9 mouse cellular contexts compared by ENCODE assay signal in the genomic region with DNA sequence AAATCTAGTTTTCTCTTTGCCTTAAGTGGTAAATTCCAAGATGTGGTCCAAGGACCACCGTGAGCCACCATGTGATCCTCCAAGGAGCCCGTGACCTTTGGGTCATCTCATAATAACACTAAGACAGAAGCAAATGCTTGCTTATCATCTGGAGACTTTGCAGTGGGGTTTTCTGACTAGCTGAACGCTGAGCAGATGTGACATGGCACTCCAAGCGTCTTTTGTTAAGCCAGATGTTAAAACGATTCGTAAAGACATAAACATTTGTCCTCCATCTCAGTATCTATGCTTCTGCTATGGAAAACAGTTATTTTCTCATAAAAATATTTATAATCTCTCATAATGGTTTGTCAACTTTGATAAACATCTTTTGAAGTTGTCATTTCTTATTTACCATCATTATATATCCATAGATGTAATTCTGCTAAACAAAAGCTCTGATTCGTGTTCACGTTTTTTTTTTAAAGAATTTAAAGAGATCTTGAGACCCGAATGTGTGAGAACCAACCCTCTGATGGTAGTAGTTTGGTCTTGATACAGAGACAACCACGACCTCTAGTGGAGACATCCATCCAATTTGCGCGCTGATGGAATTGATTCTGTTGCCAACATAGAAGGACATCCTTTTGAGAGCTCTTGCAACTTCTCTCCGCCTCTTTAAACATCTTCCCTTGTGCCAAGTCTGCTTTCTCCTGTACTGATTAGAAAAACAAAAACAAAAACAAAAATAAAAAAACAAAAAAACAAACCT.
DNase-seq lines count a peak whose midpoint lies in the region; ATAC-seq and TF ChIP-seq lines count a peak whose summit lies in the region.
"Had no signal": no experiment of that assay in that cellular context is flagged by ENCODE, and none has a peak within 500 bp of the region (broad histone marks: within the 10 kb centered on the region; RNA-seq: fewer than 3 reads in every experiment).

No protein-coding gene starts in this region.

- H3K4me1 ChIP-seq in cortical plate, adult 2 months (ENCODE audit: control insufficient read depth, insufficient read depth, low read length), result peaks cover 1% of the 10 kb centered on the region; the same call in 1 of the 2 replicates
- H3K4me1 ChIP-seq in hindbrain, embryonic 14.5 days (replicated peaks; ENCODE audit: control insufficient read depth, insufficient read depth, low read length), result no peaks in the 10 kb centered on the region; the same call in 1 of the 2 replicates

- no peak overlapping the region for H3K9ac ChIP-seq in hindbrain, embryonic 14.5 days
- H3K9ac ChIP-seq: liver, embryonic 14.5 days had no signal

- H3K27me3 ChIP-seq in hindbrain, embryonic 14.5 days (ENCODE audit: control insufficient read depth, insufficient read depth, low read length), result no peaks in the 10 kb centered on the region

- no peak for ATAC-seq in hindbrain, embryonic 14.5 days (ENCODE audit: low FRiP score)

- no peaks in the 10 kb centered on the region for H3K36me3 ChIP-seq in hindbrain, embryonic 14.5 days (replicated peaks; ENCODE audit: control insufficient read depth, insufficient read depth)

- 81% methylated on average over 13 of the region's 13 CpGs for WGBS in hindbrain, embryonic 14.5 days

- H3K4me2 ChIP-seq in hindbrain, embryonic 14.5 days (replicated peaks), result no peak overlapping the region

- TF ChIP-seq POLR2A in cortical plate, adult 2 months (IDR thresholded peaks at IDR 0.05; ENCODE audit: extremely low read depth, insufficient read depth, low read length), result no peak

- no peaks in the 10 kb centered on the region for H3K9me3 ChIP-seq in hindbrain, embryonic 14.5 days (ENCODE audit: control insufficient read depth, low read length)

- peak; percentile 18 for DNase-seq in adrenal gland, postnatal 14 days
- DNase-seq in adrenal gland, postnatal 25 days, result no peak
- peak; percentile 39 to 50 for DNase-seq in left cerebral cortex, adult 18-20 months (ENCODE audit: low spot score in 2 of 2)
- no peak for DNase-seq in left cerebral cortex, adult 8-10 months (ENCODE audit: low spot score in 2 of 2)
- peak; percentile 19 for DNase-seq in lung, postnatal 14 days
- DNase-seq in hindbrain, embryonic 14.5 days (ENCODE audit: low spot score), result no peak
- DNase-seq in spleen, adult 18-20 months, result no peak

- peak; percentile 41; the same call in 1 of the 2 replicates for TF ChIP-seq CTCF in cortical plate, adult 2 months (IDR thresholded peaks at IDR 0.05; ENCODE audit: extremely low read depth, insufficient read depth, low read length)

- H3K27ac ChIP-seq in cortical plate, adult 2 months (ENCODE audit: insufficient read depth, low read length), result no peak overlapping the region
- H3K27ac ChIP-seq in hindbrain, embryonic 14.5 days, result no peak overlapping the region
- H3K27ac ChIP-seq: liver, embryonic 14.5 days had no signal

- H3K4me3 ChIP-seq in cortical plate, adult 2 months (ENCODE audit: insufficient read depth, low read length), result no peak overlapping the region
- H3K4me3 ChIP-seq in hindbrain, embryonic 14.5 days (replicated peaks; ENCODE audit: low read length), result no peak overlapping the region

Comparison
In these comparisons a context has a peak if more than half of its experiments do, and no peak if none do; other contexts are left out.
1. DNase-seq: peak in adrenal gland, postnatal 14 days (single experiment), left cerebral cortex, adult 18-20 months (2 of 2) and lung, postnatal 14 days (single experiment); none in adrenal gland, postnatal 25 days (single experiment), left cerebral cortex, adult 8-10 months (0 of 2), hindbrain, embryonic 14.5 days (single experiment) and spleen, adult 18-20 months (0 of 2).